Mouse (Mus musculus): ENCODE measurements around the gene AL731706.1.
A peak's percentile ranks its signal among the peaks of the same experiment; 100 is the strongest.

Gene AL731706.1

GRCm38 (mm10) chr2:136833976-136834714 is 57.0 kb downstream of the AL731706.1 start:
- no peak for DNase-seq

- peak; percentile 26 for DNase-seq
Observed at GRCm38 (mm10) chr2:136832936-136833335, 58.3 kb downstream of the AL731706.1 start.
